Mouse (Mus musculus) spleen, postnatal 36 days (tissue): ENCODE results near the gene Rhox4e.
"Not testable (repeated sequence)": the region's sequence is repeated elsewhere in the genome, so short reads cannot be mapped to it uniquely, and the experiment has no call there.

Experiments used
- DNase-seq, 2 experiments: peaks; one replicate each; pipeline ENCODE4 v3.0.0; 2022; ENCODE audit warnings: low spot score in 2 of 2, mixed read lengths in 1 of 2

The Rhox4e gene

GRCm38 (mm10) chrX:37557112-37557511, at the start of gene Rhox4e:
Gene Rhox4e, plus strand, starts transcription at chrX:37557412.
- DNase-seq = not testable (repeated sequence)

- not testable (repeated sequence) for DNase-seq
Measured at GRCm38 (mm10) chrX:37514059-37514458, 43.2 kb upstream of the Rhox4e start, which contains the start of gene Rhox4d. Gene Rhox4d, plus strand, starts transcription at chrX:37514359.

GRCm38 (mm10) chrX:37530152-37530551, 27.1 kb upstream of the Rhox4e start, which contains the start of gene Rhox2e:
Gene Rhox2e, plus strand, starts transcription at chrX:37530452.
- DNase-seq = not testable (repeated sequence)

GRCm38 (mm10) chrX:37541719-37542118, 15.5 kb upstream of the Rhox4e start, which contains the start of gene Rhox3e:
Gene Rhox3e, plus strand, starts transcription at chrX:37542019.
- DNase-seq = not testable (repeated sequence)

- not testable (repeated sequence) for DNase-seq
Measured at GRCm38 (mm10) chrX:37571105-37571504, 13.9 kb downstream of the Rhox4e start, which contains the start of gene Rhox2f. Gene Rhox2f, plus strand, starts transcription at chrX:37571405.

GRCm38 (mm10) chrX:37572638-37573037, 15.4 kb downstream of the Rhox4e start:
- DNase-seq = not testable (repeated sequence)

GRCm38 (mm10) chrX:37580692-37581091, 23.5 kb downstream of the Rhox4e start, which contains the start of gene Rhox3f:
Gene Rhox3f, plus strand, starts transcription at chrX:37580992.
- not testable (repeated sequence) for DNase-seq

- DNase-seq = not testable (repeated sequence)
Measured at GRCm38 (mm10) chrX:37607604-37608003, 50.4 kb downstream of the Rhox4e start, which contains the start of gene Rhox4f. Gene Rhox4f, minus strand, starts transcription at chrX:37607704.
